Mouse (Mus musculus) lung, postnatal 0 days (tissue): ENCODE measurements around the gene Tln2.

ENCODE experiments used
- CTCF ChIP-seq: IDR thresholded peaks from 2 replicates; pipeline ENCODE4 v1.5.1; 2016; ENCODE audit warnings: antibody characterized with exemption, mild to moderate bottlenecking
- EP300 ChIP-seq: IDR thresholded peaks from 2 replicates; pipeline ENCODE4 v1.6.1; 2016; ENCODE audit warnings: antibody characterized with exemption, mild to moderate bottlenecking, control low read depth

- TF ChIP-seq CTCF: no peak
- no peak for TF ChIP-seq EP300
Measured at GRCm38 (mm10) chr9:67196609-67197008, 362.9 kb downstream of the Tln2 start.
